Mouse (Mus musculus): ENCODE data around the gene Ms4a6b.

DNA sequence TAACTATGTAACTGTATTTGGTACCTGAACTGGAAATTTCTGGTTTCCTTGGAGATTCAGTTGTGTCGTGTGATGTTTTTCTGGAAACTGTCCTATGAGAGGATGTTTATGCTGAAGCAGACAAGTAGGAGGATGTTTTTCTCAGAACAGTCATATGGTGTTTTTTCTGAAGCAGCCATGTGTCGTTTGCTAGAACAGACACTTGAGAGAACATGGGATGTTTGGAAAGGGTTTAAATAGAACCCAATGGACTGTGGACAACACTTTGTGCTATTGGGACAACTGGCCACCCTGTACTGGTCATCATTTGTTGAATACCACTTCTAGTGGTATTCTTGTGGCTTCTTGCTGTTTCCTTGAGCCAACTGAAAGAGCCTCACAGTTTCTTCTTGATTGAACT is 30.6 kb upstream of the Ms4a6b start, which contains the start of gene Gm8369:
- no peak for TF ChIP-seq TCF12 (IDR thresholded peaks at IDR 0.05; ENCODE audit: insufficient read depth, poor library complexity, severe bottlenecking)
- no peak for TF ChIP-seq MAX (IDR thresholded peaks at IDR 0.05; ENCODE audit: low read depth)
- TF ChIP-seq POLR2A (IDR thresholded peaks at IDR 0.05; ENCODE audit: insufficient read length, low read depth), result no peak
